Mouse (Mus musculus): ENCODE measurements around the gene Speer4f1.

DNA sequence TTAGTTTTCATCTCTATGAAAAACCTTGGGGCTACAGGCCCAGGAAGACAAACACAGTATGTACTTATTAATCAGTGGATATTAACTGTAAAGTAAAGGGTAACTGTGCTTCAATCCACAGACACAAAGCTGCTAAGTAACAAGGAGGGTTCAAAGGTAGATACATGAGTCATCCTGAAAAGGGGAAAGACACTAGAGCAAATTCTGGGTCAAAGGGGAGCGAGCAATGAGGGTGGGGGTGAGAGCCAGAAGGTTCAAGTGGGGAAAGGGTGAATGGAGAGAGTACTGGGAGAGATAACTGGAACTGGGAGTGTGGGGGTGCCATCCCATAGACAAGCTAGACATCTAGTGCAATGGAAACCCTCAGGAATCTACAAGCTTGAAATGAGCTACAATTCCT lies 49.0 kb upstream of the Speer4f1 start:
- TF ChIP-seq CTCF (IDR thresholded peaks at IDR 0.05; ENCODE audit: borderline replicate concordance, control insufficient read depth, extremely low read depth, insufficient read depth, low read length, poor library complexity) = no peak
- TF ChIP-seq POLR2A (IDR thresholded peaks at IDR 0.05; ENCODE audit: control insufficient read depth, extremely low read depth, insufficient read depth, low read length, poor library complexity) = no peak

All from thymus, adult 2 months (tissue).